Comparison of ENCODE assay signal across 14 mouse cellular contexts in the genomic region with DNA sequence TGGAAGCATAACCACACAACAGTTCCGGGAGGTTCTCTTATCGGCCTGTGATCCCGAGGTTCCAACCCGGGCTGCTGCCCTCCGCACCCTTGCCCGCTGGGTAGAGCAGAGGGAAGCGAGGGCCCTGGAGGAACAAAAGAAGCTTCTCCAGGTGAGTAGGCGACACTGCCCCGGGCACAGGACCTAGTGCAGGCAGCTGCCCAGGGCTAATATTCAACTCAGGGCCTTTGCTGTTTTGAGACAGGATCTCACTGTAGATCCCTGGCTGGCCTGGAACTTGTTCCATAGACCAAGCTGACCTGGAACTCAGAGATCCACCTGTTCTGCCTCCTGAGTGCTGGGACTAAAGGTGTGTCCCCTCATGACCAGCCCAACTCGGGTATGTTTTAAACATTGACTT.
"Had no signal": no experiment of that assay in that cellular context is flagged by ENCODE, and none has a peak within 500 bp of the region (broad histone marks: within the 10 kb centered on the region; RNA-seq: fewer than 3 reads in every experiment).

No protein-coding gene starts in this region.

- DNase-seq: layer of hippocampus, postnatal 36 days; liver, embryonic 13.5 days; lung, adult 2 months; lung, postnatal 14 days; lung, postnatal 4 days; midbrain, embryonic 14.5 days; right cerebral cortex, postnatal 25 days; spleen, adult 18-20 months; thymus, postnatal 25 days had no signal

- H3K4me2 ChIP-seq: liver, embryonic 13.5 days; midbrain, embryonic 11.5 days; neural tube, embryonic 12.5 days; stomach, embryonic 15.5 days had no signal

- ATAC-seq: intestine, postnatal 0 days had no signal

- H3K9ac ChIP-seq: liver, embryonic 13.5 days; neural tube, embryonic 12.5 days; stomach, embryonic 15.5 days had no signal

- H3K27ac ChIP-seq: left cerebral cortex, adult 2 months; liver, embryonic 13.5 days; neural tube, embryonic 12.5 days; stomach, embryonic 15.5 days had no signal

- H3K9me3 ChIP-seq: liver, embryonic 13.5 days; neural tube, embryonic 12.5 days; stomach, embryonic 15.5 days had no signal

- H3K27me3 ChIP-seq: liver, embryonic 13.5 days; neural tube, embryonic 12.5 days; stomach, embryonic 15.5 days had no signal

- H3K4me1 ChIP-seq: liver, embryonic 13.5 days; neural tube, embryonic 12.5 days; stomach, embryonic 15.5 days had no signal

- H3K4me3 ChIP-seq: left cerebral cortex, adult 2 months; liver, embryonic 13.5 days; neural tube, embryonic 12.5 days; stomach, embryonic 15.5 days had no signal
